In the genomic region with DNA sequence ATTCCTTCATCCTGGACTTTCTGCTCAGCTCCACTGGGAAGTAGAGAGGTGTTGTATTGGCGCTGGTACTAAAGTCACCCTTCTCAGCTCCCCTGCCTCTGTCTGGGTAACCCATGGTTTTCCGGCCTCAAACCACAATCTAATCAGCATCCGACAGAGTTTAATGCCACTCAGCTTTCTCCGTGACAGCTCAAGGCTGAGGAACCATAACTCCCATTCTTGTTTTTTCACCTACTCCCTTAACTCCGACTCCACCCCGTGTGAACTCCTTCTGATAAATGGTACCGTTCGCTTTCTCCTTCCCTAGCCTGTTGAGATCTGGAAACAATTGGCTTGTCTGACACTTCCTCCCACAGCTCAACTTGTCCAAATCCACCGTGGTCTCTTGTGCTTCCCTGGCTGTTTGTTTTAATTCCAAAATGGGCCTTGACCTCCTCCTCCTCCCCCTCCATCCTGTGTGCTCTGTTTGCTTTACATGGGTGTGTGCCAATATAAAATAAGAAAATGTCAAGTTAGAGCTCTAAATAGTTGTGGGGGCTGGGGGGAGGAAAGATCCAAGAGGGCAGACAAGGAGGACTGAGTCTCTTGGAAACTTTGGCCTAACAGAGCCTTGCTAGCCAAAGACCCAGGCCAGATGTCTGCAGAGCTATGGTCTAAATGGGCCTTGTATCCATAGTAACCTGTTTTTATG, we compare ENCODE assay signal across 8 mouse cellular contexts. TPM values are rescaled to one million over a fixed set of nuclear protein-coding genes. Genes with fewer than 3 reads are reported as not detected.
DNase-seq lines count a peak whose midpoint lies in the region; ATAC-seq and TF ChIP-seq lines count a peak whose summit lies in the region.

No protein-coding gene starts in this region.

- 2% methylated on average over 9 of the region's 9 CpGs for WGBS in liver, embryonic 12.5 days (ENCODE audit: insufficient replicate concordance)
- WGBS in midbrain, embryonic 11.5 days = 73% methylated on average over 9 of the region's 9 CpGs

- peak overlapping the region; percentile 61 for H3K4me2 ChIP-seq in liver, embryonic 12.5 days
- no peak overlapping the region for H3K4me2 ChIP-seq in midbrain, embryonic 11.5 days

- no peaks in the 10 kb centered on the region for H3K27me3 ChIP-seq in liver, embryonic 12.5 days (replicated peaks)
- no peaks in the 10 kb centered on the region for H3K27me3 ChIP-seq in midbrain, embryonic 11.5 days (ENCODE audit: control insufficient read depth, insufficient read depth, low read length)

- H3K4me3 ChIP-seq in gastrocnemius, adult 2 months = no peak overlapping the region
- H3K4me3 ChIP-seq in liver, embryonic 12.5 days = peak overlapping the region; percentile 23
- H3K4me3 ChIP-seq in midbrain, embryonic 11.5 days (ENCODE audit: low read depth, low read length) = no peak overlapping the region

- H3K9me3 ChIP-seq in liver, embryonic 12.5 days (replicated peaks) = no peaks in the 10 kb centered on the region
- no peaks in the 10 kb centered on the region for H3K9me3 ChIP-seq in midbrain, embryonic 11.5 days (ENCODE audit: control insufficient read depth, low read length)

- peak overlapping the region; percentile 52 for H3K9ac ChIP-seq in liver, embryonic 12.5 days
- no peak overlapping the region for H3K9ac ChIP-seq in midbrain, embryonic 11.5 days (ENCODE audit: low read length)

- intact Hi-C loops in gastrocnemius, adult 2 months (cut with DNase I) = no loop called here

- TF ChIP-seq CTCF in gastrocnemius, adult 2 months (IDR thresholded peaks at IDR 0.05) = no peak

- no peaks in the 10 kb centered on the region for H3K36me3 ChIP-seq in liver, embryonic 12.5 days
- no peaks in the 10 kb centered on the region for H3K36me3 ChIP-seq in midbrain, embryonic 11.5 days (ENCODE audit: control insufficient read depth, insufficient read depth, low read length)

- no peak for DNase-seq in gastrocnemius, adult 2 months
- DNase-seq in gastrocnemius, postnatal 10 days = no peak
- peak; percentile 53 for DNase-seq in CD4-positive, CD25-positive, alpha-beta regulatory T cell, adult 2 months (ENCODE audit: low read depth, low spot score)
- DNase-seq in urinary bladder, adult 2 months (ENCODE audit: low spot score) = no peak
- DNase-seq in midbrain, embryonic 11.5 days (ENCODE audit: low spot score, missing footprints) = no peak
- no peak for DNase-seq in cerebellum, adult 9-10 months

- peak overlapping the region; percentile 43; the same call in 1 of the 2 replicates for H3K27ac ChIP-seq in gastrocnemius, adult 2 months
- H3K27ac ChIP-seq in liver, embryonic 12.5 days = peak overlapping the region; percentile 87
- no peak overlapping the region for H3K27ac ChIP-seq in midbrain, embryonic 11.5 days (ENCODE audit: low read depth, low read length)

- H3K4me1 ChIP-seq in liver, embryonic 12.5 days = peaks cover 37% of the 10 kb centered on the region
- no peaks in the 10 kb centered on the region for H3K4me1 ChIP-seq in midbrain, embryonic 11.5 days (ENCODE audit: control insufficient read depth, insufficient read depth, low read length)

- peak; percentile 81 for ATAC-seq in erythroid progenitor cell, adult 5-6 weeks (replicated peaks; ENCODE audit: low FRiP score, poor library complexity, severe bottlenecking)
- peak; percentile 92 for ATAC-seq in liver, embryonic 12.5 days
- no peak for ATAC-seq in midbrain, embryonic 11.5 days (ENCODE audit: low FRiP score)

RNA-seq across cellular contexts. Expression of gene Serp2, which starts 12.7 kb away (rescaled TPM):
- under 1 TPM in 1 of 2 experiments, not detected in 1; 0.64 TPM for total RNA-seq in gastrocnemius, adult 2 months (2021)
- 1 to 10 TPM; 1.8 to 2.4 TPM for total RNA-seq in gastrocnemius, postnatal 10 days (2021)
- total RNA-seq in erythroid progenitor cell, adult 5-6 weeks (2015; ENCODE audit: low replicate concordance) = not detected in 2 replicates
- not detected in 2 replicates for total RNA-seq in erythroid progenitor cell, adult 5-6 weeks (2017; ENCODE audit: low replicate concordance)
- 2.2 and 2.9 TPM in 2 replicates for polyA plus RNA-seq in liver, embryonic 12.5 days (2016; fragmentation: Nextera tagmentation; extraction: Ambion mirVana)
- 2.9 and 4.1 TPM in 2 replicates for polyA plus RNA-seq in urinary bladder, adult 2 months (2012; rRNA removed)
- polyA plus RNA-seq in midbrain, embryonic 11.5 days (2014; fragmentation: Nextera tagmentation; extraction: Ambion mirVana) = 45.5 and 47.3 TPM in 2 replicates
